Mouse (Mus musculus) heart, embryonic 15.5 days (tissue): Measurements from ENCODE around the gene Pbdc1. TPM values are rescaled to one million over a fixed set of nuclear protein-coding genes. Genes with fewer than 3 reads are reported as not detected.
"Not testable (repeated sequence)": the region's sequence is repeated elsewhere in the genome, so short reads cannot be mapped to it uniquely, and the experiment has no call there.

ENCODE experiments used
- ATAC-seq: fragments of 200-750 bp; cut with Nextera tagmentation; replicated peaks from 2 replicates; pipeline ENCODE4 v1.8.0; 2017; ENCODE audit warnings: low read depth, moderate TSS enrichment; ENCODE audit not compliant: insufficient number of reproducible peaks, insufficient read depth, low FRiP score
- H3K27ac ChIP-seq: fragments of 300-500 bp; sonication (generic); 2 replicates; pipeline ENCODE4 v1.5.1; 2015; ENCODE audit warnings: mild to moderate bottlenecking, inconsistent platforms
- H3K27me3 ChIP-seq: fragments of 300-500 bp; sonication (generic); 2 replicates; pipeline ENCODE4 v1.6.1; 2015; ENCODE audit warnings: inconsistent platforms
- H3K36me3 ChIP-seq: fragments of 300-500 bp; sonication (generic); 2 replicates; pipeline ENCODE4 v1.6.1; 2015; ENCODE audit warnings: mild to moderate bottlenecking, inconsistent platforms
- H3K4me1 ChIP-seq: fragments of 300-500 bp; sonication (generic); replicated peaks from 2 replicates; pipeline ENCODE4 v1.6.1; 2015; ENCODE audit warnings: inconsistent platforms
- H3K4me2 ChIP-seq: fragments of 300-500 bp; sonication (generic); 2 replicates; pipeline ENCODE4 v1.6.1; 2015; ENCODE audit warnings: inconsistent platforms, mild to moderate bottlenecking, moderate library complexity
- H3K4me3 ChIP-seq: fragments of 300-500 bp; sonication (generic); 2 replicates; pipeline ENCODE4 v1.5.1; 2015; ENCODE audit warnings: mild to moderate bottlenecking, inconsistent platforms
- H3K9ac ChIP-seq: fragments of 300-500 bp; sonication (generic); 2 replicates; pipeline ENCODE4 v1.6.1; 2015; ENCODE audit warnings: mild to moderate bottlenecking, inconsistent platforms
- H3K9me3 ChIP-seq: fragments of 300-500 bp; sonication (generic); replicated peaks from 2 replicates; pipeline ENCODE4 v1.6.1; 2016; ENCODE audit warnings: inconsistent platforms
- WGBS: fragments of 180-500 bp; shearing (Covaris S2); methylation state at CpG from one replicate; pipeline ENCODE4 v1.1.7; 2015; ENCODE audit warnings: mixed read lengths; 5-methylcytosine and 5-hydroxymethylcytosine counted together
- polyA plus RNA-seq: library from polyadenylated mRNA; unstranded; fragments of >200 nt; fragmentation: Nextera tagmentation; extraction: Ambion mirVana; gene quantifications from 2 replicates; pipeline ENCODE4 v1.2.1, GENCODE M21; 2015

Pbdc1 gene
- polyA plus RNA-seq, result 33.3 and 37.1 TPM in 2 replicates

GRCm38 (mm10) chrX:105079615-105080092, at the start of gene Pbdc1:
Gene Pbdc1 (plus strand): TSS chrX:105079756.
- ATAC-seq, result peak; percentile 98
- WGBS, result 3% methylated on average over 35 of the region's 35 CpGs
- Histone ChIP-seq H3K27me3 (no peaks in the 10 kb centered on the region), H3K27ac (peak within 1 kb of the TSS; percentile 61), H3K9ac (peak within 1 kb of the TSS; percentile 54), H3K4me2 (peak within 1 kb of the TSS; percentile 74), H3K4me3 (peak within 1 kb of the TSS; percentile 67), H3K9me3 (no peaks in the 10 kb centered on the region), H3K4me1 (peaks cover 5% of the 10 kb centered on the region), H3K36me3 (peaks cover 7% of the 10 kb centered on the region)

GRCm38 (mm10) chrX:105037666-105038065, 41.9 kb upstream of the Pbdc1 start:
- no peaks in the 10 kb centered on the region; the same call in 1 of the 2 replicates for H3K36me3 ChIP-seq
- ATAC-seq, result no peak
- no peak overlapping the region for H3K9ac ChIP-seq
- no peaks in the 10 kb centered on the region for H3K4me1 ChIP-seq
- no peaks in the 10 kb centered on the region for H3K9me3 ChIP-seq
- no peak overlapping the region for H3K27ac ChIP-seq
- H3K4me3 ChIP-seq, result no peak overlapping the region
- H3K4me2 ChIP-seq, result no peak overlapping the region
- no peaks in the 10 kb centered on the region for H3K27me3 ChIP-seq
- WGBS, result 82% methylated on average over 3 of the region's 3 CpGs

- Histone ChIP-seq H3K27ac (no peak overlapping the region), H3K27me3 (no peaks in the 10 kb centered on the region), H3K9ac (no peak overlapping the region), H3K4me2 (no peak overlapping the region), H3K4me3 (no peak overlapping the region), H3K9me3 (no peaks in the 10 kb centered on the region), H3K4me1 (peaks cover 5% of the 10 kb centered on the region), H3K36me3 (peaks cover 51% of the 10 kb centered on the region)
- ATAC-seq, result no peak
- 85% methylated on average over 10 of the region's 10 CpGs for WGBS
Measured at GRCm38 (mm10) chrX:105064294-105064693, 15.3 kb upstream of the Pbdc1 start.

GRCm38 (mm10) chrX:105064801-105065200, 14.8 kb upstream of the Pbdc1 start:
- peaks cover 5% of the 10 kb centered on the region for H3K4me1 ChIP-seq
- WGBS, result 87% methylated on average over 4 of the region's 4 CpGs
- no peaks in the 10 kb centered on the region for H3K9me3 ChIP-seq
- H3K9ac ChIP-seq, result no peak overlapping the region
- no peak overlapping the region for H3K4me3 ChIP-seq
- H3K36me3 ChIP-seq, result peaks cover 46% of the 10 kb centered on the region
- no peak for ATAC-seq
- no peak overlapping the region for H3K27ac ChIP-seq
- H3K4me2 ChIP-seq, result no peak overlapping the region
- H3K27me3 ChIP-seq, result no peaks in the 10 kb centered on the region

- ATAC-seq, result peak; percentile 86
- peak overlapping the region; percentile 66 for H3K4me2 ChIP-seq
- no peaks in the 10 kb centered on the region for H3K27me3 ChIP-seq
- H3K4me3 ChIP-seq, result peak overlapping the region; percentile 75
- H3K27ac ChIP-seq, result peak overlapping the region; percentile 78
- peaks cover 5% of the 10 kb centered on the region for H3K4me1 ChIP-seq
- H3K9me3 ChIP-seq, result no peaks in the 10 kb centered on the region
- peaks cover 27% of the 10 kb centered on the region for H3K36me3 ChIP-seq
- peak overlapping the region; percentile 65 for H3K9ac ChIP-seq
- WGBS, result 2% methylated on average over 32 of the region's 32 CpGs
Measured at GRCm38 (mm10) chrX:105069671-105070503, 9.7 kb upstream of the Pbdc1 start.

- Histone ChIP-seq H3K4me1 (peaks cover 5% of the 10 kb centered on the region), H3K4me2 (peak overlapping the region; percentile 74), H3K27me3 (no peaks in the 10 kb centered on the region), H3K27ac (no peak overlapping the region), H3K36me3 (peaks cover 7% of the 10 kb centered on the region), H3K9ac (peak overlapping the region; percentile 50; the same call in 1 of the 2 replicates), H3K9me3 (no peaks in the 10 kb centered on the region), H3K4me3 (peak overlapping the region; percentile 67)
- WGBS, result 11% methylated on average over 12 of the region's 12 CpGs
- no peak for ATAC-seq
Measured at GRCm38 (mm10) chrX:105079151-105079550, 405 bp upstream of the Pbdc1 start.

- H3K9ac ChIP-seq, result peak overlapping the region; percentile 54
- peaks cover 5% of the 10 kb centered on the region for H3K4me1 ChIP-seq
- no peaks in the 10 kb centered on the region for H3K9me3 ChIP-seq
- ATAC-seq, result no peak
- peaks cover 7% of the 10 kb centered on the region for H3K36me3 ChIP-seq
- peak overlapping the region; percentile 74 for H3K4me2 ChIP-seq
- H3K4me3 ChIP-seq, result peak overlapping the region; percentile 67
- peak overlapping the region; percentile 61 for H3K27ac ChIP-seq
- WGBS, result 6% methylated on average over 8 of the region's 8 CpGs
- H3K27me3 ChIP-seq, result no peaks in the 10 kb centered on the region
Measured at GRCm38 (mm10) chrX:105080096-105080495, 540 bp downstream of the Pbdc1 start.

- ATAC-seq, result not testable (repeated sequence)
Measured at GRCm38 (mm10) chrX:105083013-105083412, 3.5 kb downstream of the Pbdc1 start.

GRCm38 (mm10) chrX:105104175-105104574, 24.6 kb downstream of the Pbdc1 start:
- Histone ChIP-seq H3K27ac (no peak overlapping the region), H3K9me3 (no peaks in the 10 kb centered on the region), H3K4me1 (no peaks in the 10 kb centered on the region), H3K4me2 (no peak overlapping the region), H3K9ac (no peak overlapping the region), H3K36me3 (no peaks in the 10 kb centered on the region), H3K4me3 (no peak overlapping the region), H3K27me3 (no peaks in the 10 kb centered on the region)
- no peak for ATAC-seq
- WGBS, result 46% methylated on average over 5 of the region's 5 CpGs

More at GRCm38 (mm10) chrX:105083013-105083412, 3.5 kb downstream of the Pbdc1 start:
- not testable (repeated sequence) for H3K4me2 ChIP-seq, H3K36me3 ChIP-seq, H3K9me3 ChIP-seq, H3K27me3 ChIP-seq, H3K4me1 ChIP-seq, H3K27ac ChIP-seq, H3K4me3 ChIP-seq, H3K9ac ChIP-seq
- WGBS, result 86% methylated on average over 7 of the region's 7 CpGs

GRCm38 (mm10) chrX:105114994-105115393, 35.4 kb downstream of the Pbdc1 start:
- 23% methylated on average over 2 of the region's 2 CpGs for WGBS
- no peaks in the 10 kb centered on the region for H3K9me3 ChIP-seq
- no peak overlapping the region for H3K4me3 ChIP-seq
- no peak overlapping the region for H3K9ac ChIP-seq
- H3K4me1 ChIP-seq, result no peaks in the 10 kb centered on the region
- no peaks in the 10 kb centered on the region for H3K36me3 ChIP-seq
- peaks cover under 1% of the 10 kb centered on the region for H3K27me3 ChIP-seq
- ATAC-seq, result no peak
- H3K4me2 ChIP-seq, result no peak overlapping the region
- H3K27ac ChIP-seq, result no peak overlapping the region

GRCm38 (mm10) chrX:105120275-105121226, 41.0 kb downstream of the Pbdc1 start, which contains the start of gene Magee1:
Gene Magee1 (plus strand): TSS chrX:105120378.
- Histone ChIP-seq H3K36me3 (no peaks in the 10 kb centered on the region), H3K4me2 (peak within 1 kb of the TSS; percentile 92), H3K4me1 (no peaks in the 10 kb centered on the region), H3K4me3 (peak within 1 kb of the TSS; percentile 56), H3K27ac (peak within 1 kb of the TSS; percentile 37; the same call in 1 of the 2 replicates), H3K9me3 (no peaks in the 10 kb centered on the region), H3K27me3 (peaks cover 24% of the 10 kb centered on the region), H3K9ac (peak within 1 kb of the TSS; percentile 57)
- 9% methylated on average over 65 of the region's 65 CpGs for WGBS
- ATAC-seq, result peak; percentile 54; the same call in 1 of the 2 replicates
